Mouse (Mus musculus): ENCODE data around the gene Efna4. TPM values are rescaled to one million over a fixed set of nuclear protein-coding genes. Genes with fewer than 3 reads are reported as not detected.

Efna4 gene
- polyA plus RNA-seq, 1 experiment from 2014 or later, result 15.8 TPM

GRCm38 (mm10) chr3:89322514-89323165, 15.2 kb downstream of the Efna4 start, which contains the start of gene Efna3:
TSS of gene Efna3 (minus strand) at chr3:89322965.
- peak; percentile 24 for ATAC-seq (ENCODE audit: low FRiP score, low read depth)
- Histone ChIP-seq H3K36me3 (no peaks in the 10 kb centered on the region), H3K9ac (peak within 1 kb of the TSS; percentile 91), H3K4me2 (replicated peaks) (peak within 1 kb of the TSS; percentile 85), H3K4me3 (peak within 1 kb of the TSS; percentile 75), H3K9me3 (no peaks in the 10 kb centered on the region), H3K27ac (peak within 1 kb of the TSS; percentile 94), H3K27me3 (replicated peaks) (peaks cover 26% of the 10 kb centered on the region), H3K4me1 (peaks cover 58% of the 10 kb centered on the region)
- under 1% methylated on average over 52 of the region's 53 CpGs for WGBS

GRCm38 (mm10) chr3:89322131-89322500, 15.7 kb downstream of the Efna4 start:
- H3K4me3 ChIP-seq, result peak overlapping the region; percentile 75
- peak overlapping the region; percentile 94 for H3K27ac ChIP-seq
- WGBS, result under 1% methylated on average over 14 of the region's 14 CpGs

DNA sequence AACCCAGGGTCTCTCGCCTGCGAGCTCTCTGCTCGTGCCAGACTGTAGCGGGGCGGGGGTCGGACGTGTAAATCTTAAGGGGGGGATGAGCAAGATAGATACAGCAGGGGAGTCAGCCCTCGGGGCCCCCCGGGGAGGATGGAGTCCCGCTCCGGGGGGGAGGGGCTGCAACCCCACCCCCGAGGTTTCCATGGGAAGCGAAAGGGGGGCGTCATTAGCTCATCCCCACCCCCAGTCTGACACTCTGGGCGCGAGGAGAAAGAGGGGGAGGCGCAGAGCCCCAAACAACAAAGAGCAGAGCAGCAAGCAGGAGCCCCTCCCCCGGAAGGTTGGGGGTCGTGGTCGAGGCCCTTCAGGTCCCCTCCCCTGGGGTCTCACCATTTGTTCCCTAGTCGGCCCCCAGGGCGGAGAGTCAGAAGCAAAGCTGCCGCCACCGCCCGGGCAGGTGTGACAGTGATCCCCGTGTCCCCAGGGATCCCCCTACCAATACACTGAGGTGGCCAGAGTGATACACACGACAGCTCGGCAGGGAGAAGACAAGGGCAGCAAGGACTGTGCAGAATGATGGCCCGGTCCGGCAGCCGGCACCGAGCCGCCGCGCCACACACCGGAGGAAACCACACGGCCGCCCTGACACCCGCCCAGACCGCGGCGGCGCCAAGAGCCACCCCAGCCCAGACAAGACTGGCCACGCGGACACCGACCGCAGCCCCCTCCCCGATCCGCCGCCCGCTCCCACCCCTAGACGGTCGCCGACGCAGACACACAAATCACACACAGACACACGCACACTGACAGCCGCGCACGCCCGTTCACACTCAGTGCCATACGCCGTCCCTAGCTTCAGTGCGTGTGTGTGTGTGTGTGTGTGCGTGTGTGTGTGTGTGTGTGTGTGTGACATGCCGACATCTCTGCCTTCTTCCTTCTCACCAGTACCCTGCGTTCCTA, 16.4 kb downstream of the Efna4 start:
- peaks cover 28% of the 10 kb centered on the region for H3K27me3 ChIP-seq (replicated peaks)
- H3K9me3 ChIP-seq, result no peaks in the 10 kb centered on the region
- ATAC-seq (ENCODE audit: low FRiP score, low read depth), result peak; percentile 45
- H3K4me2 ChIP-seq (replicated peaks), result peak overlapping the region; percentile 85
- WGBS, result under 1% methylated on average over 66 of the region's 66 CpGs
- H3K9ac ChIP-seq, result peak overlapping the region; percentile 91
- H3K4me1 ChIP-seq, result peaks cover 60% of the 10 kb centered on the region
- peak overlapping the region; percentile 94 for H3K27ac ChIP-seq
- peak overlapping the region; percentile 75 for H3K4me3 ChIP-seq
- no peaks in the 10 kb centered on the region for H3K36me3 ChIP-seq

More at GRCm38 (mm10) chr3:89322131-89322500, 15.7 kb downstream of the Efna4 start:
- Histone ChIP-seq H3K27me3 (replicated peaks) (peaks cover 27% of the 10 kb centered on the region), H3K9ac (peak overlapping the region; percentile 91), H3K4me1 (peaks cover 58% of the 10 kb centered on the region), H3K4me2 (replicated peaks) (peak overlapping the region; percentile 85), H3K9me3 (no peaks in the 10 kb centered on the region), H3K36me3 (no peaks in the 10 kb centered on the region)
- ATAC-seq (ENCODE audit: low FRiP score, low read depth), result peak; percentile 7

- H3K9ac ChIP-seq, result peak overlapping the region; percentile 91
- no peaks in the 10 kb centered on the region for H3K9me3 ChIP-seq
- H3K36me3 ChIP-seq, result peaks cover 2% of the 10 kb centered on the region; the same call in 1 of the 2 replicates
- H3K27ac ChIP-seq, result peak overlapping the region; percentile 94
- under 1% methylated on average over 41 of the region's 41 CpGs for WGBS
- H3K4me1 ChIP-seq, result peaks cover 68% of the 10 kb centered on the region
- ATAC-seq (ENCODE audit: low FRiP score, low read depth), result peak; percentile 44
- H3K4me2 ChIP-seq (replicated peaks), result peak overlapping the region; percentile 85
- H3K4me3 ChIP-seq, result peak overlapping the region; percentile 75
- H3K27me3 ChIP-seq (replicated peaks), result peaks cover 36% of the 10 kb centered on the region
Measured at GRCm38 (mm10) chr3:89320581-89321182, 17.1 kb downstream of the Efna4 start.

DNA sequence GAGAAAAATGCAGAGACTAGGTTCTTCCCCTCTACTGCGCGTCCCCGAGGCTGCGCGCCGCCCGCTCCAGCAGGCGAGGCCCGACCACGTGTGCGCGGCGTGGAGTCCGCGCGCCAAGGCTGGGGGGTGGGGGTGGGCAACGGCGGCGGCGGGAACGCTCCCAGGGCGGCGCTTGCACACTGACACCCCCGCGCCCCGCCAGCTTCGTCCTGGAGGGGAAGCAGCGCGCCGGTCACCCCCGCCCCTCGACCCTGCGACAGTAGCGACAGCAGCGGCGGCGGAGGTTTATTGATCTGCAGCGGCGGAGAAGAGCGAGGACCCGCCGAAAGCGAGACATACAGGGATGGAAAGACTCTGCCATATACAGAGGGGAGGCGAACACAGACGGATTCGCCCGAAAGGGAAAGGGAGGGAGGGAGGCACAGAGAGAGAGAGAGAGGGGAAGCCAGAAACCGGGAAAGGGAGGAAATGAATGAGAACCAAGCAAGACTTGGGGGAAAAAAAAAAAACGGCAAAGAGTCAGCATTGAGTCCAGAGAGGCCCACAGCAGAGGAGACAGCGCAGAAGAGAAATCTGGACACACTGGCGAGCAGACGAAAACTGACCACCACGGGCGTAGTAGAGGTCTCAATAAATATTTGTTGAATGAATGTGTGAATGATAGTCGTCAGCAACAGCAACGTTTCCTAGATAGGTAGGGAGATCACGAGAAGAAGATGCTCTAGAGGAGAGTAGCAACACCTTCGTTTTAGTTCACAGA, 18.1 kb downstream of the Efna4 start:
- H3K9ac ChIP-seq, result peak overlapping the region; percentile 91
- H3K4me3 ChIP-seq, result peak overlapping the region; percentile 75
- WGBS, result 3% methylated on average over 58 of the region's 58 CpGs
- H3K4me1 ChIP-seq, result peaks cover 77% of the 10 kb centered on the region
- H3K36me3 ChIP-seq, result peaks cover 10% of the 10 kb centered on the region
- peak overlapping the region; percentile 46 for H3K27ac ChIP-seq
- peak overlapping the region; percentile 85 for H3K4me2 ChIP-seq (replicated peaks)
- H3K27me3 ChIP-seq (replicated peaks), result peaks cover 36% of the 10 kb centered on the region
- ATAC-seq (ENCODE audit: low FRiP score, low read depth), result no peak
- H3K9me3 ChIP-seq, result no peaks in the 10 kb centered on the region

GRCm38 (mm10) chr3:89318971-89319590, 18.7 kb downstream of the Efna4 start:
- H3K4me2 ChIP-seq (replicated peaks), result peak overlapping the region; percentile 85
- H3K27ac ChIP-seq, result peak overlapping the region; percentile 46; the same call in 1 of the 2 replicates
- H3K27me3 ChIP-seq (replicated peaks), result peaks cover 36% of the 10 kb centered on the region
- H3K9ac ChIP-seq, result peak overlapping the region; percentile 91; the same call in 1 of the 2 replicates
- H3K36me3 ChIP-seq, result peaks cover 16% of the 10 kb centered on the region
- H3K9me3 ChIP-seq, result no peaks in the 10 kb centered on the region
- H3K4me3 ChIP-seq, result peak overlapping the region; percentile 75
- WGBS, result 8% methylated on average over 21 of the region's 21 CpGs
- peaks cover 78% of the 10 kb centered on the region for H3K4me1 ChIP-seq
- no peak for ATAC-seq (ENCODE audit: low FRiP score, low read depth)

GRCm38 (mm10) chr3:89318316-89318715, 19.5 kb downstream of the Efna4 start:
- ATAC-seq (ENCODE audit: low FRiP score, low read depth), result no peak
- Histone ChIP-seq H3K27ac (no peak overlapping the region), H3K4me1 (peaks cover 78% of the 10 kb centered on the region), H3K4me3 (no peak overlapping the region), H3K27me3 (replicated peaks) (peaks cover 36% of the 10 kb centered on the region), H3K9me3 (no peaks in the 10 kb centered on the region), H3K36me3 (peaks cover 21% of the 10 kb centered on the region), H3K9ac (no peak overlapping the region), H3K4me2 (replicated peaks) (peak overlapping the region; percentile 20)
- 74% methylated on average over 8 of the region's 8 CpGs for WGBS

DNA sequence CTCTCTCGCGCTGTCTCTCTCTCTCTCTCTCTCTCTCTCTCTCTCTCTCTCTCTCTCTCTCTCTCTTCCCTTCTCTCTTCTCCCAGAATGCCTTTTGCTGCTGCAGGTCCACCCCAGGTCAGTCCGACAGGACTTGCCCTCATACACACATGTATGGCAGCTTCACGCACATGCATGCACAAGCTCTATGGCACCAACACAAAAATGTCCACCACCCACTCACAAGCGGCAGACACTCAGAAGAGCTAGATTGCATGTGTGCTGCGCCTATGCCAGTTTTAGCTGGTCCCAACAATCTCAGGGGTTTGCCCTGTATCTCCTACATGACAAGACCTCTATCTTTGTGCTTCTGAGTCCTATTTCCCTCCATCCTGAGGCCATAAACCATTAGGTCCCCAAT, 20.6 kb downstream of the Efna4 start:
- H3K27ac ChIP-seq, result no peak overlapping the region
- H3K9ac ChIP-seq, result 0 out of 2 replicates have a peak overlapping the region, but pooled peaks have one; percentile 26
- H3K4me3 ChIP-seq, result no peak overlapping the region
- peak overlapping the region; percentile 61 for H3K4me2 ChIP-seq (replicated peaks)
- H3K9me3 ChIP-seq, result no peaks in the 10 kb centered on the region
- H3K27me3 ChIP-seq (replicated peaks), result peaks cover 36% of the 10 kb centered on the region
- 53% methylated on average over 6 of the region's 6 CpGs for WGBS
- no peak for ATAC-seq (ENCODE audit: low FRiP score, low read depth)
- peaks cover 72% of the 10 kb centered on the region for H3K4me1 ChIP-seq
- peaks cover 21% of the 10 kb centered on the region for H3K36me3 ChIP-seq

DNA sequence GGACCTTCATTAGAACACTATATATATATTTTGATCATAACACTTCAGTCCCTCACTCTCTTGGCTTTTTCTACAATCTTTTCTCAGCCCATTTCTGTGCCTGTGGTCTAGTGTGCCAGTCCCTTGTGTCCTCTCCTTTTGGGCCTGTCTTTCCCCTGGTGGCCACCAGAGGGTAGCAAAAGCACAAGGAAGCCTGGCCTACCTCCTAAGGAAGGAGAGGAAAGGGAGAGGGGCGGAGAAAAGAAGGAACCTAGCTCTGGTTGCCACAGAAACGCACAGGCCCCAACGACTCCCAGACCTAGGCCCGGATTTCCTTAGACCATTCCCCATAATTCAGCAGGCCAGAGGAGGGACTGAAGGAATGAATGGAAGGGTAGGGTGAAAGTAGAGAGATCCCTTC, 21.0 kb downstream of the Efna4 start:
- Histone ChIP-seq H3K4me3 (no peak overlapping the region), H3K4me2 (replicated peaks) (peak overlapping the region; percentile 61), H3K9me3 (no peaks in the 10 kb centered on the region), H3K9ac (0 out of 2 replicates have a peak overlapping the region, but pooled peaks have one; percentile 26), H3K27ac (no peak overlapping the region), H3K4me1 (peaks cover 71% of the 10 kb centered on the region), H3K36me3 (peaks cover 21% of the 10 kb centered on the region), H3K27me3 (replicated peaks) (peaks cover 36% of the 10 kb centered on the region)
- WGBS, result 1% methylated on average over 4 of the region's 4 CpGs
- ATAC-seq (ENCODE audit: low FRiP score, low read depth), result peak; percentile 15; the same call in 1 of the 2 replicates

DNA sequence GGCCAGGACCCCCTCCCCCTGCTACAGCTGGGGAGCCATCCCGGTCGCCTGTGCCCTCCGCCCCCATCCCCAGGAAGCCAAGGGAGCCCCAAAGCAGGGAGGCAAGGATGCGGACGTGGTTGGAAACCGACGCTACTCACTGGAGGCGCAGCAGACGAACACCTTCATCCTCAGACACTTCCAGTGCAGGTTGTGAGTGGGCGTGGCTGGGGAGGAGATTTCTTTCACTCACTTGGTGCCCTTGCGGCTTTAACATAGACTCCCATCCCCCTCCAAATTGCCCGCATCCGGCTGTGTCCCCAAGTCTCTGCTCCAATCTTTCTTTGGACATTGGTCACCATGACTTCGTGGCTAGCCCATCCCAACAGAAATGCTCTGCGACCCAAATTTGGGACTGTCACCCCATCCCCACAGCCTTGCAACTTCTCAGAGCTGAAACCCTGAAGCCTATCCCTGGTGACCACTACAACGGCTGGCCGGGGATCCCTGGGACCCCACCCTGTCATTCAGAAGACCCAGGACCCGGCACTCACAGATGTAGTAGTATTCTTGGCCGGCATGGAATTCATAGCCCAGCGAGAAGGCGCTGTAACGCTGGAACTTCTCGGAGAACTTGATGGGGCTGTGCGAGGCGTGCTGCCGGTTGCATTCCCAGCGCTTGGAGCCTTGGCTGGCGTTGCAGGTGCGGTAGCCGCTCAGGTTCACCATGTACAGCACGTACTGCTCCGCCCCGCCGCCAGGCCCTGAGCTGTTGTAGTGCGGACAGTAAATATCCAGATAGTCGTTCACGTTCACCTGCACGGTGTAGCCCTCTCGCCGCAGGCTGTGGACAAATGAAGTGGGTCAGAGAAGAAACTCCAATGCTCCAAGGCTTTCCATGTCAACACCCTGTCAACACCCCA, 21.6 kb downstream of the Efna4 start:
- Histone ChIP-seq H3K9me3 (no peaks in the 10 kb centered on the region), H3K4me3 (peak overlapping the region; percentile 24), H3K27me3 (replicated peaks) (peaks cover 36% of the 10 kb centered on the region), H3K9ac (no peak overlapping the region), H3K27ac (no peak overlapping the region), H3K4me1 (peaks cover 65% of the 10 kb centered on the region), H3K4me2 (replicated peaks) (peak overlapping the region; percentile 61), H3K36me3 (peaks cover 21% of the 10 kb centered on the region)
- 8% methylated on average over 40 of the region's 40 CpGs for WGBS
- no peak for ATAC-seq (ENCODE audit: low FRiP score, low read depth)
